Mouse (Mus musculus): ENCODE measurements around the gene Msn.

DNA sequence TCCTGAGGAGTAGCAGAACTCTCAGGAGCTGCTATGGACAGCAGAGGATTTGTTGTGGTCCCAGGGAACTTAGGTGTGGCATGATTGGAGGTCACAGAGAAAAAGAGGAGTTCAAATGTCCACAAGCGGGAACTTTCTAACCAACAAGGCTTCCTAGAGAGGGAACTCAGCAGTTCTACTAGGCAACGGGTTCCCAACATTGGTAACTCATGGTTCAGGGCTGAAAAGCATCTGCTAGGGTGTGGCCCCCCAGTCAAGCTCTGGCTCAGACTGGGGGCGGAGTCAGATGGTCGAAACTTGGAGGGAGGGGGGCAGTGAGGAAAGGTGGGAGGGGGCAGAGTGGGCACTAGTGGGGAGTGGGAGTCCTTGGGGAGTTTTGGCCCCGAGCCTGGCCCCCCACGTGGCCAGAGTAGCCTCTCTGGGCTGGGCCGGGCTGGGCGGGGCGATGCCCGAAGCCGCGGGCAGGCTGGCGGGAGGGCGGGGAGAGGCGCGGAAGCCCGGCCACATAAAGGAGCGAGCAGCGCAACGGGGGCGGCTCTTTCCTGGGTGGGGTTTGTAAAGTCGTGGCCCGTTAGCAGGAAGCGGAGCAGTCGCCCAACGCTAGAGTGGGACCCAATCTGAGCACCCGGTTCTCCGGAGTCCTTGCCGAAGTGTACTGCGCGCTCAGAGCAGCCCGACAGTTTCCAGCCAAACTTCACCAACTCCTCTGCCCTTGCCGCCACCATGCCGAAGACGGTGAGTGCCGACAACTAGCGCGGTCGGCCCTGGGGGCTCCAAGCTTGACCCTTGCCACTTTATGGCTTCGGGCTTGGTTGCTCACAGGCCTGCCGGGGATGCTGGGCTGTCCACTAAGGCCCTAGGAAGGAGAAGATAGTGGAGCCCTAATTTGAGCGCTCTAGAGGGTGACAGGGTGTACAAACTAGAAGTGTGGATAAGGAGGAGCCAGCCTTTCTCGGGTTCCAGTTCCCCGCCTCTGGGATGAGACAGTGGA, at the start of gene Msn:
- TF ChIP-seq CTCF (IDR thresholded peaks at IDR 0.05; ENCODE audit: borderline replicate concordance, insufficient read depth, low read depth, low read length) = no peak
- TF ChIP-seq POLR2A (IDR thresholded peaks at IDR 0.05; ENCODE audit: borderline replicate concordance, insufficient read depth, low read length) = no peak
